8 mouse cellular contexts compared by ENCODE assay signal in the genomic region with DNA sequence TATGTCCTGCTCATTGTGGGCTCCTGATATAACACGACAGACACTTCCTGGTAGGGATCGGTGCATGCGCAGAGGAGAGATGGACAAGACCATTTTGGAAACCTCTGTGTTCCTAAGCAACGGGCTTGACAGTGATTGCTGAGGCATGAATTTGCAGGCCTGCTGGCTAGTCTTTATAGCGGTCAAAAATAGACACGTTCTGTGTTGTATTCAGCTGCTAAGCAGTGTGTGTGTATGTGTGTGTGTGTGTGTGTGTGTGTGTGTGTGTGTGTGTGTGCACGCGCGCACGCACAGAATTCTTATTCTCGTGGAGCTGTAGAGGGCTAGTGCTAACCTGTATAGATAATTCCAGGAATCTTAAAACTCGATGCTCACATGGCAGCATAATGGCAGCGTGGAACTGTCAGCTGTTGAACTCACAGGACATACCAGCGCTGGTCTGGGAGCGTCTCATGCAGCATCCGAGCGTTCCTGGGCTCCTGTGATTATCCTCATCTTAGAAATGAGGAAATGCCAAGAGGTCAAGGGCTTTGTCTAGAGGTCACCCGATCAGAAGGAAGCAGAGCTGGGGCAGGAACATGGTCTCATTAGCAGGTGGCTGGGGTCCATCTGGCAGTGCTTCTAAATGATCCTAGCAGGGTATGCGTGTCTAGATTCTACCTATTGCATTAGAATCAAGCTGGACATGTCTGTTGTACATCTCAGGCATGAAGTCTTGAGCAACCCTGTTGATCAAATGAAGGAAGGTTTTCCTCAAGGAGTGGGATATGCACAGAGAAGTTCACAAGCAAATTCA.
A peak's percentile ranks its signal among the peaks of the same experiment; 100 is the strongest.
DNase-seq lines count a peak whose midpoint lies in the region; ATAC-seq lines count a peak whose summit lies in the region.

No protein-coding gene starts in this region.

- no peaks in the 10 kb centered on the region for H3K9me3 ChIP-seq in forebrain, embryonic 13.5 days (replicated peaks)
- no peaks in the 10 kb centered on the region for H3K9me3 ChIP-seq in forebrain, embryonic 10.5 days
- no peaks in the 10 kb centered on the region for H3K9me3 ChIP-seq in kidney, embryonic 15.5 days (replicated peaks)

- peaks cover 5% of the 10 kb centered on the region; the same call in 1 of the 2 replicates for H3K4me1 ChIP-seq in forebrain, embryonic 13.5 days
- H3K4me1 ChIP-seq in forebrain, embryonic 10.5 days = peaks cover 7% of the 10 kb centered on the region
- no peaks in the 10 kb centered on the region for H3K4me1 ChIP-seq in kidney, embryonic 15.5 days

- 72% methylated on average over 19 of the region's 19 CpGs for WGBS in forebrain, embryonic 13.5 days
- 82% methylated on average over 19 of the region's 19 CpGs for WGBS in forebrain, embryonic 10.5 days
- WGBS in kidney, embryonic 15.5 days = 71% methylated on average over 19 of the region's 19 CpGs

- peak; percentile 46; the same call in 1 of the 2 replicates for ATAC-seq in forebrain, embryonic 13.5 days
- no peak for ATAC-seq in kidney, embryonic 15.5 days (replicated peaks; ENCODE audit: low FRiP score)

- H3K9ac ChIP-seq in forebrain, embryonic 13.5 days = no peak overlapping the region
- H3K9ac ChIP-seq in kidney, embryonic 15.5 days = no peak overlapping the region

- H3K4me2 ChIP-seq in forebrain, embryonic 13.5 days = no peak overlapping the region
- no peak overlapping the region for H3K4me2 ChIP-seq in kidney, embryonic 15.5 days

- no peaks in the 10 kb centered on the region for H3K27me3 ChIP-seq in forebrain, embryonic 13.5 days
- H3K27me3 ChIP-seq in forebrain, embryonic 10.5 days (ENCODE audit: poor library complexity, severe bottlenecking) = no peaks in the 10 kb centered on the region
- no peaks in the 10 kb centered on the region for H3K27me3 ChIP-seq in kidney, embryonic 15.5 days

- no peak overlapping the region for H3K4me3 ChIP-seq in forebrain, embryonic 13.5 days
- no peak overlapping the region for H3K4me3 ChIP-seq in forebrain, embryonic 10.5 days
- H3K4me3 ChIP-seq in kidney, embryonic 15.5 days (replicated peaks) = no peak overlapping the region

- DNase-seq in forebrain, embryonic 10.5 days (ENCODE audit: extremely low spot score, low spot score) = no peak
- peak; percentile 24 for DNase-seq in heart, adult 8-10 months (ENCODE audit: low spot score)
- peak; percentile 70 for DNase-seq in layer of hippocampus, adult 9-11 months
- DNase-seq in right cerebral cortex, postnatal 14 days = peak; percentile 28
- no peak for DNase-seq in kidney, postnatal 14 days
- no peak for DNase-seq in kidney, adult 11 months

- no peaks in the 10 kb centered on the region for H3K36me3 ChIP-seq in forebrain, embryonic 13.5 days (ENCODE audit: poor library complexity, severe bottlenecking)
- H3K36me3 ChIP-seq in forebrain, embryonic 10.5 days (replicated peaks) = no peaks in the 10 kb centered on the region
- H3K36me3 ChIP-seq in kidney, embryonic 15.5 days = no peaks in the 10 kb centered on the region

- H3K27ac ChIP-seq in forebrain, embryonic 13.5 days = peak overlapping the region; percentile 14; the same call in 1 of the 2 replicates
- no peak overlapping the region for H3K27ac ChIP-seq in forebrain, embryonic 10.5 days
- no peak overlapping the region for H3K27ac ChIP-seq in kidney, embryonic 15.5 days

Comparison
In these comparisons a context has a peak if more than half of its experiments do, and no peak if none do; other contexts are left out.
1. DNase-seq: peak in heart, adult 8-10 months (single experiment), layer of hippocampus, adult 9-11 months (single experiment) and right cerebral cortex, postnatal 14 days (single experiment); none in forebrain, embryonic 10.5 days (single experiment), kidney, postnatal 14 days (single experiment) and kidney, adult 11 months (single experiment).